Mouse (Mus musculus) C2C12 (cell line): ENCODE data around the gene Megf6.

Experiments used
- CTCF ChIP-seq: IDR thresholded peaks from one replicate; pipeline ENCODE4 v1.5.1; 2011; ENCODE audit not compliant: control insufficient read depth, insufficient read depth, insufficient read length
- MAX ChIP-seq: IDR thresholded peaks from one replicate; pipeline ENCODE4 v1.6.1; 2011; ENCODE audit warnings: mild to moderate bottlenecking, control low read depth

DNA sequence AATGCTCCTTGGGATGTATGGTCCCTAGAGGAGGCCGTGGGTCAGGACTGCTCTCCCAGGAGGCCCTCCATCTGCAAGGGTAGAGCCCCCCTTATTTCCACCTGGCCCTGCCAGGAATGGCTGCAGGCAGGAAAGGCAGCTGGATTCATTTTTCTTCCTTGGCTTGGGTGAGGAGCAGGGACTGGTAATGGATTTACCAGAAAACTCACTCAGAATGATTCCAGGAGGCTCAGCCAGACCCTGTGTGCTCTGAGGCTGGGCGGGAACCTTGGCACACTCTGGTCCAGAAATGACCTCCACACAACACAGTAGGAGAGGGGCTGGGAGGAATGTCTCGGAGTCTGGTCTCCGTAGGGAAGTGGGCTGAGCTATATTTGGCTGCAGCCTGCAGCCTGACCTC lies 61.8 kb downstream of the Megf6 start:
- TF ChIP-seq CTCF = no peak
- TF ChIP-seq MAX = no peak
